Mouse (Mus musculus) urinary bladder, postnatal 4 days (tissue): Measurements from ENCODE around the gene Cmtm5.
"Not testable (repeated sequence)": the region's sequence is repeated elsewhere in the genome, so short reads cannot be mapped to it uniquely, and the experiment has no call there.

Source experiments
- DNase-seq, 2 experiments: peaks; one replicate each; pipeline ENCODE4 v3.0.0; 2021 to 2022; ENCODE audit warnings: low spot score in 2 of 2

Gene Cmtm5

DNA sequence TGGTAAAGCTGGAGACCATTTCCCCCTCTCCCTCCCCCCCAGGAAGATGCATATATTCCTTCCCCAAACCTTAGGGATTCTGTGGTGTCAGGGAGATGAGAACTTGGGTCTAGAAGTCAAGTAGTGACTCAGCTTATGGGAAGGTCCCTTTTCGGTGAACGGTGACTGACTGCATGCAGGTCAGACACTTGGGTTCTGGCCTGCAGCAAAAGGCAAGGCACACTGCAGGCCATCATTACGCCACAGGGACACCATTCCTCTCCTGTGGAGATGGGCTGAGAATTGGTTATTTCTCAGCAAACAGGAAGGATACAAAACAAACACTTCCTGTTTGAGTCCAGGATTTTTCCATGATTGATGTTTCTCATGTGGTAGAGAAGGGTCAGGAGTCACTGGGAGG is 23.1 kb downstream of the Cmtm5 start:
- no peak for DNase-seq

DNA sequence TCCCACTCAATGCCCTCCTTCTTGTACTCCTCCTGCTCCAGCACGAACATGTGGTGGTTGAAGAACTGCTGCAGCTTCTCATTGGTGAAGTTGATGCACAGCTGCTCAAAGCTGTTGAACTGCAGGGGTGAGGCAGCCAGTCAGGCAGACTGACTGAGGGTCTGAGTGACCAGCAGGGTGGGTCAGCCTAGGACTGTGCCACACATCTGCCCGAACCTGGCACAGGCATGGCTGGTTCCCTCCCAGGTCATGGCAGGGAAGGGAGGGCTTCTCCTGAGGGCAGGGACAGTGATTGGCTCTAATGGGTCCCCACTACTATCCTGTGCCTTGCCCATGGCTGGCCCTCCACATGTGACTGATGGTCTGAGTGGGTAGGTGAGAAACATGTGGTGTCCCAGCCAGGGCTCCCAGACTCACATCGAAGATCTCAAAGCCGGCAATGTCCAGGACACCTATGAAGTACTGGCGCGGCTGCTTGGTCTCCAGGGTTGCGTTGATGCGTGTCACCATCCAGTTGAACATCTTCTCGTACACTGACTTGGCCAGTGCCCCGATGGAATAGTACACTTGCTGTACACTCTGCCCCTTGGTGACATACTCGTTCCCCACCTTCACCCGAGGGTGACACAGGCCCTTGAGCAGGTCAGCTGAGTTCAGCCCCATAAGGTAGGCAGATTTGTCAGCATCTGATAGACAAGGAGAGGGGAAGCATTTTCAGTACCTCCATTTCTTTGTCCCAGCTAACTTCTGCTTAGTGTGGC is 24.0 kb downstream of the Cmtm5 start:
- DNase-seq: not testable (repeated sequence)

DNA sequence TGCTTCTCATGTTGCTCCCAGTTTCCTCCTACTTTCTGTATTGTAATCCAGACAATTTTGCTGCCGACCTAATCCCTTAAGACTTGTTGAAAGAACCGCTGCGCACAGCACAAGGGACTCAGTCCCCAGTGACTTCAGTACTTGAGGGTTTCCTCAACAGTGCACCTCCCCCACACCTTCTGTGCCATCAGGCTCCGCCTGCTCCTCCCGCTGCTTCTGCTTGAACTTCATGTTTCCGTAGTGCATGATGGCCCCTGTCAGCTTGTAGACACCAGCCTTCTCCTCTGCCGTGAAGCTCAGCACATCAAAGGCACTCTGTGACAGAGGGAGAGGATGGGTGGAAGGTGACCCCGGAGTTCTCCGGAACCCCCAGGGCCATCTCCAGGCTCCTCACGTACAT is 24.7 kb downstream of the Cmtm5 start:
- no peak for DNase-seq

DNA sequence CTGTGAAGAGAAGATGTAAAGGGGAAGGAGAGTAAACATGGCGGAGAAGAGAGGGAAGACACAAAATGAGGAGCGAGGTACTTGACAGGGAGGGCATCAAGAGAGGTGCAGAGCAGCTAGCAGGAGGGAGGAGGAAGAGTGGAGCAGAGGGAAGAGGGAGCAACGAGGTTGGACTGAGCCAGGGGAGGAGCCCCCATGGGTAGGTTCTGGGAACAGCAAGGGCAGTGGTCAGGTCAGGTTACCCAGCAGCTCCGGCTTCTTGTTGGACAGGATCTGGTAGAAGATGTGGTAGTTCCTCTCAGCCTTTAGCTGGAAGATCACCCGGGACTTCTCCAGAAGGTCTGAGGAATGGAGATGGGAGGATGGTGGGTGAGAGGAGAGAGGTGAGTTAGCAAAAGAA is 25.4 kb downstream of the Cmtm5 start:
- no peak for DNase-seq

DNA sequence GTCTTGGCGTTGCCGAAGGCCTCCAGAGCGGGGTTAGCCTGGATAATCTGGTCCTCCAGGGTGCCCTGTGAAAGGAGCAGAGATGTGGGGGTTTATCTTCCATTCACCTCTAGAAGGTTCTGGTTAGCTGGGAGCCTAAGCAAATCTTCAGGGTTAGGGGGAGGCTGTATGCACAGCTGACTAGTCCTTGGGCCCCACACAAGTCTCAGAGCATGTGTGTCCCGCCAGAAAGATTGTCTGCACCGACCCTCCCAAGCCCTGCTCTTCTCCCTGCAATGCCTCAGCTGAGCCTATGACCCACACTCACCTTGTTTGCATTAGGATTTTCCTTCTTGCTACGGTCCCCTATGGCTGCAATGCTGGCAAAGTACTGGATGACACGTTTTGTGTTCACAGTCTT is 26.7 kb downstream of the Cmtm5 start:
- DNase-seq: no peak

DNA sequence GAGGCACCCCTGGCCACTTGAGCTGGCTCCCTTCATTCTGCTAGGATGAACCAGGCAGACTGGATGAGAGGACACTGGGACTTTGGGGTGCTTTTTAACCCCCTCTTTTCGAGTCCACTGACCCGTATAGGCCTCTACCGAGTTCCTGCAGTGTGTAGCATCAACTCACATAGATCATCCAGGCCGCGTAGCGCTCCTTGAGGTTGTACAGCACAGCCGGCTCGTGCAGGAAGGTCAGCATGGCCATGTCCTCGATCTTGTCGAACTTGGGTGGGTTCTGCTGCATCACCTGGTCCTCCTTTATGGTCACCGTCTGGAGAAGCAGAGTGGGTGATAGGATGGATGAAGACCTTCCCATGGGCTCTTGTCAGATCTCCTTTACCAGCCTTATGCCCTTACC is 27.7 kb downstream of the Cmtm5 start:
- no peak for DNase-seq

DNA sequence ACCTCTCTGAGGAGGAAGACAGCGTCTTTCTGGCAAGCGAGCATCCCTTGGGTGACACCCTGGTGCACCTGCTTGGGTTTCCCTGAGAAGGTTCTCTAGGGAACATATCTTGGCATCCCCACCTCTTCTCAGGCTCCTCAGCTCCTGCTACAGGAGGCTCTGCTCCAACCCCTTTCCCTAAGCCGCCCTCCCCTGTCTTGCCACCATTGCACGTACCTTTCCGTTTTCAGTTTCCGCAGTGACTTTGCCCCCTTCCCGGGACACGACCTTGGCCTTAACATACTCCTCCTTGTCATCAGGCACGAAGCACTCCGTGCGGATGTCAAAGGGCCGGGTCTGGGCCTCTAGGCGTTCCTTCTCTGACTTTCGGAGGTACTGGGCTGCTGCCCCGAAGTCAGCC is 29.0 kb downstream of the Cmtm5 start:
- DNase-seq: no peak

DNA sequence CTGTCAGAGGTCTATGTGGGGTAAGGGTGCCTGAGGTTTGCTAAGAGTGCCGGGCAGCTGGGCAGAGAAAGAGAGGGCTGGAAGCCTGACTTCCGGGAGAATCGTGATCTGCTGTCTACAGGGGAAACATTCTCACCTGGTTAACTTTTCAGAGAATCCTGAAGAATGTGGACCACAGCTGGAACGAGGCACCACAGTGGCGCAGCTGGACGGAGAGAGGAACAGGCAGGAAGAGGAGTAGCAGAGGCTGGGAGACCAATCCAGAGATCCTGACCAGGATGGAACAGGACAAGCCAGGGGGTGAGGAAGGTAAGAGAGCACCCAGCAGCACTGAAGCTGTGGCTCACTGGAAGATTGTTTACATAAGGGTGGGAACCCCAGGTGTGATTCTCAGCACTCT is 29.6 kb downstream of the Cmtm5 start:
- DNase-seq: no peak

DNA sequence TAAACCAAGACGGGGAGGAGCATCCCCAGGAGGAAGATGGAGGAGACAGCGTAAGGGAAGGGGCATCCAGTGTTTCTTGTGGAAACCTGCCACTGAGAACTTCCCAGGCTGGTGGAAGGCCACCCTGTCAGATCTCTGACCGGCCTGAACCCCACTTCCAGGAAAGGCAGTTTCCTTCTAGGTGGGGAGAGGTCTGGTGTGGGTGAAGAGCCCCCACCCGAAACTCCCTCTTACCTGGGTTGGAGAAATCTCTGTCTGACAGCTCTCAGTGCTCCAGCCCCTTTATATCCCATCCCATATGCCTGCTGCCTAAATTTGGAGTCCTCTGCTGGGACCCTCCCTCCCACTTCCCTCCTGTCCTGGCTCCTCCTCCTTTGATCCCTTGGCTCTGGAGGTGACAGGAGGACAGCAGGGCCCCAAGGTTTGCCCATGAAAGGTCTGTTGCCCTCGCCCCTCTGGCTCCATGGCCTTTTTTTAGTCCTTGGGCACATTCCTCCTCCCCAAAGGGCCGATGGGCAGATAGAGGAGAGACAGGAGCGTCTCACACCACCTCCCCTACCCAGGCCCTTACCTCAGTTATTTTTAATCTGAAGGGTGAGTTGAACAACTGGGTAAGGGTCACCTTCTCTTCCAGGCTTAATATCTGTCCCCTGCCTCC is 30.4 kb downstream of the Cmtm5 start, which contains the start of gene Myh6:
Gene Myh6, minus strand, starts transcription at position 608 of the 658 bp plus-strand sequence.
- no peak for DNase-seq

DNA sequence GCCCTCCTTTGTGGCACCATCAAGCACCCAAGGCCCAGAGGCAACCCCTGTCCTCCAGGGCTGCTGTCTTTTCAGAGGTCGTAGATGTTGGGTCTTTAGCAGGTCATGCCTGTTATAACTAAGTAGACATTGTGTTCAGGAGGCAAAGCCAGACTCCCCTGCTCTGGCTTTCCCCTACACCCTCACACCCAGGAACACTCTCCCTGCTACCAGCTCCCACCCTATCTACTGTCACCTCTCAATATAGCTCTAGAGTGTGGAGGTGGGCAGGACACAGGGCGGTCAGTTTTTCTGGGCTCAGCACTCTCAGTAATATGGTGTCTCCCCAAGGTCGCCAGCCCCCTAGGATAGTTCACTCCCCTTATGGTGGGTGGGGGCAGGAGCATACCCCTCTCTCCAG is 31.8 kb downstream of the Cmtm5 start:
- DNase-seq: no peak

DNA sequence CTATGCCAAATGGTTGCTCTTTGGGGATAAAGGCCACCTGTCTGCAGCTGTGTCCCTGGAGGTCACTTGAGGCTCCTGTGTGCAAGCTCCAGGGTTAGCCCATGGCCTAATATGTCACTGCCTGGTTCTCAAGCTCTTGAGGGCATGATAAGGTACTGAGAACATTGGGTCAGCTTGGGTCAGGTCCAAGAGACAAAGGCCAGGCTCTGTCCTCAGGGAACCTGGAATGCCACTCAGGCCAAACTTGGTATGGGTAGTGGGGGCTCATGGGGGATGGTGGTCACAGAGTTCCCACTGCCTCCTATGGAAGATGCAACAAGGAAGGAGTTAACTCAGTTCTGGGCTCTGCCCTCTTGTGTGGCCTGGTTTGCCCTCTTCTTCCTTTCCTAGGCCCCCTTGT is 32.3 kb downstream of the Cmtm5 start:
- no peak for DNase-seq

DNA sequence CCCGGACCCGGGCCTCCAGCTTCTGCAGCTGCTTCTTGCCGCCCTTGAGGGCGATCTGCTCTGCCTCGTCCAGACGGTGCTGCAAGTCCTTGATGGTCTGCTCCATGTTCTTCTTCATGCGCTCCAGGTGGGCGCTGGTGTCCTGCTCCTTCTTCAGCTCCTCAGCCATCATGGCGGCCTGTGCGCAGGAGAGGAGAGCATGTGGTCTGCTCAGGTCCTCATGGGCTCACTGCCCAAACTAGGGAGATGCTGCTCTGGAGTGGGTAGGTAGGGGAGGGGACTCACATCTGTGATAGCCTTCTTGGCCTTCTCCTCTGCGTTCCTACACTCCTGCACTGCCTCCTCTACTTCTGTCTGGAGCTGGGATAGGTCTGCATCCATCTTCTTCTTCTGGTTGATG is 36.7 kb downstream of the Cmtm5 start:
- not testable (repeated sequence) for DNase-seq

DNA sequence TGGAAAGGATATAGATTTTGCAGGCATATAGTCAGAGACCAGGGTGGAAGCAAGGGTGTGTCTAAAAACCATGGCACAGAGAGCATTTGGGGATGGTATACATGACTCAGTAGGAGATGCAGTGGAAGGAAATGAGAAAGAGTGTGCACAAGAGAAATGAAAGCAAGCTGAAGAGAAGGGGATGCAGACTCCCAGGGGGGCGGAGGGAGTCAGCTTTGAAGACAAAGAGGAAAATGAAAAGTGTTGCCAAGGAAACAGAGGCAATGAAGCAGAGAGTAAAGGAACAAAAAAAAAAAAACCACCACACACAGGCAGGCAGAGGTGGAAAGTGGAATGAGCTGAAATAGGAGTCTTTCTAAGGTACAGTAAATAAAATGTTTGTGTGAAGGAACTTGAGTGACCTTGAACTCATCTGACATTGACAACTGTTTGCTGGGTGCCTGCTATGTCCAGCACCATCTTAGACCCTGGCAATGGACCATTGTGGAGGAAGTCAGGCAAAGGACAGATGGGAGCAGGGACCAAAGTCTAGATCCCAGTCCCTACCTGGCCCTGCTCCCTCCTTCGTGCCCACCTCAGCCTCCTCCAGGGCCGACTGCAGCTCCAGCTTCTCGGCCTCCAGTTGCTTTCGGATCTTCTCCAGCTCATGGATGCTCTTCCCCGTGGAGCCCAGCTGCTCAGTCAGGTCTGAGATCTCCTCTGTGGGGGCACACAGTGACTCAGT is 38.2 kb downstream of the Cmtm5 start:
- DNase-seq: no peak

DNA sequence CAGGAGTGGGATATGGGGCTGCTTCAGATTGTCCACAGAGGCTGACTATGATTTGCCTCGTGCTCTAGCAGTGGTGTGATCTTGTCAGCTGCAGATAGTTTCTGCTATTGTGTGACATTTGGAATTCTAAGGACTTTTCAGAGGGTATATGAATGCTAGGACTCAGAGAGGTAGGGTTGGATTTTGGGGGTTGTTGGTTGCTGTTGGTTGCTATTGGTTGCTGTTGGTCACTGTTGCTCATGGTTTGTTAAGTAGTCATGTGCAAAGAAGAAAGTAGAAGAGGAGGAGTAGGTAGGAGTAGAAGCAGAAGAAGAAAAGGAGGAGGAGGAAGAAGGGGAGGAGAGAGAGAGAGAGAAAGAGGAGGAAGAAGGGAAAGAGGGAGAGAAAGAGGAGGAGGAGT is 40.6 kb downstream of the Cmtm5 start, which contains the start of gene Gm17428:
Gene Gm17428, plus strand, starts transcription at position 301 of the 400 bp plus-strand sequence.
- DNase-seq: no peak

DNA sequence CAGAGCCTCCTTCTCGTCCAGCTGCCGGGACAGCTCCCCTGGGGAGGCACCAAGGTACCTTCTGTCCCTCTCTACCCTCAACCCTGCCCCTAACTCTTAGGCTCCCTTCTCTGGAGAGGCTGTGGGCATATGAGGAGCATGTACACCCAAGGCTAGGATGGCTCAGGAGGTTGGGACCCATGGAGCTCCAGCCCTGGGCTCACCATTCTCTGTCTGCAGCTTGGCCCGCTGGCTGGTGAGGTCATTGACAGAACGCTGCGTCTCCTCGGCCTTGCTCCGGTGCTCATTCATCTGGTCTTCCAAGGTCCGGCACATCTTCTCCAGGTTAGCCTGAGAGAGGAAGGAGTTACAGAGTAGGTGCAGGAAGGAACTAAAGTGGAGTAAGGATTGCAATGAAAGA is 42.6 kb downstream of the Cmtm5 start:
- no peak for DNase-seq

DNA sequence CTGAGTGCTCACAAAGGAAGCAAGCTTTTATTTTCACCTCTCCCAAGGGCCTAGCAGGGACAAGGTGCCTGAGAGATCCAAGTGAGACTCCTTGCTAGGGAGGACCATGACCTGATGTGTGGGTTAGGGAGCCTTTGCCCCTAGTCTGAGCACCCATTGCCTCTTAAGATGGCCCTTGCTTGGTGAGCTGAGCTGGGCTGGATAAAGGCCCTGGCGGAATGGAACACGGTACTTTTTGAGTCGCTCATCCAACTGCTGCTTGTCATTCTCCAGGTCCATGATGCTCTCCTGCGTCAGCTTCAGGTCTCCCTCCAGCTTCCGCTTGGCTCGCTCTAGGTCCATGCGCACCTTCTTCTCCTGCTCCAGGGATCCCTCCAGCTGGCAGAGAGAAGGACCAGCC is 45.9 kb downstream of the Cmtm5 start:
- no peak for DNase-seq

DNA sequence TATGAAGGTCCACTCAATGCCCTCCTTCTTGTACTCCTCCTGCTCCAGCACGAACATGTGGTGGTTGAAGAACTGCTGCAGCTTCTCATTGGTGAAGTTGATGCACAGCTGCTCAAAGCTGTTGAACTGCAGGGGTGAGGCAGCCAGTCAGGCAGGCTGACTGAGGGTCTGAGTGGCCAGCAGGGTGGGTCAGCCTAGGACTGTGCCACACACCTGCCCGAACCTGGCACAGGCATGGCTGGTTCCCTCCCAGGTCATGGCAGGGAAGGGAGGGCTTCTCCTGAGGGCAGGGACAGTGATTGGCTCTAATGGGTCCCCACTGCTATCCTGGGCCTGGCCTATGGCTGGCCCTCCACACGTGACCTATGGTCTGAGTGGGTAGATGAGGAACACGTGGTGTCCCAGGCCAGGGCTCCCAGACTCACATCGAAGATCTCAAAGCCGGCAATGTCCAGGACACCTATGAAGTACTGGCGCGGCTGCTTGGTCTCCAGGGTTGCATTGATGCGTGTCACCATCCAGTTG is 52.4 kb downstream of the Cmtm5 start:
- DNase-seq: not testable (repeated sequence)
